Mouse (Mus musculus): ENCODE results near the gene Pglyrp3.
A peak's percentile ranks its signal among the peaks of the same experiment; 100 is the strongest.
"Not testable (repeated sequence)": the region's sequence is repeated elsewhere in the genome, so short reads cannot be mapped to it uniquely, and the experiment has no call there.

Gene Pglyrp3

DNA sequence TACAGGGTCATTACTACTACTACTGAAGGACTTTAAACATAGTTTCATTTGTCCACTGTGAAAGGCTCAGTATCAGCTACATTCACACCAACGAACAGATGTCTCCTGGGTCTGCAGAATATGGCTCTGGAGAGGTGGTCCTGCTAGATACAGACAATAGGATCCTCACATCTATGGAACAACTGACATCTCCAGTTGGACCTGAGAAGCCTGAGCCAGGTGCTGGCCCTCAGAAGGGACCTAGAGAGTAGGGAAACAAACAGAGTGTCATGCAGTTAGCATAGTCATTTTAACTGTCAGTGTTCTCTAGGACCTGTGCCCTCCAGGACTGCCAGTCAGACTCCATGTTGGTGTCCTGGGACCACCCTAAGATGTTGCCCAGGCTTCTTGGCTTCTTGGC lies at the start of gene Pglyrp3:
TSS of gene Pglyrp3 (plus strand) at position 301 of the 400 bp plus-strand sequence.
- no peak for DNase-seq (ENCODE audit: low spot score in 2 of 2)

GRCm38 (mm10) chr3:92011001-92011400 lies 3.4 kb upstream of the Pglyrp3 start:
- DNase-seq (ENCODE audit: low spot score in 2 of 2), result no peak

DNA sequence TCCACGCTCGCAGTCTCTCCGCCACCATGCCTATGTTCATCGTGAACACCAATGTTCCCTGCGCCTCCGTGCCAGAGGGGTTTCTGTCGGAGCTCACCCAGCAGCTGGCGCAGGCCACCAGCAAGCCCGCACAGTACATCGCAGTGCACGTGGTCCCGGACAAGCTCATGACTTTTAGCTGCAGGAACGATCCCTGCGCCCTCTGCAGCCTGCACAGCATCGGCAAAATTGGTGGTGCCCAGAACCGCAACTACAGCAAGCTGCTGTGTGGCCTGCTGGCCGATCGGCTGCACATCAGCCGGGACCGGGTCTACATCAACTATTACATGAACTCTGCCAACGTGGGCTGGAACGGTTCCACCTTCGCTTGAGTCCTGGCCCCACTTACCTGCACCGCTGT lies 10.2 kb downstream of the Pglyrp3 start:
- not testable (repeated sequence) for DNase-seq (ENCODE audit: low spot score in 2 of 2)

DNA sequence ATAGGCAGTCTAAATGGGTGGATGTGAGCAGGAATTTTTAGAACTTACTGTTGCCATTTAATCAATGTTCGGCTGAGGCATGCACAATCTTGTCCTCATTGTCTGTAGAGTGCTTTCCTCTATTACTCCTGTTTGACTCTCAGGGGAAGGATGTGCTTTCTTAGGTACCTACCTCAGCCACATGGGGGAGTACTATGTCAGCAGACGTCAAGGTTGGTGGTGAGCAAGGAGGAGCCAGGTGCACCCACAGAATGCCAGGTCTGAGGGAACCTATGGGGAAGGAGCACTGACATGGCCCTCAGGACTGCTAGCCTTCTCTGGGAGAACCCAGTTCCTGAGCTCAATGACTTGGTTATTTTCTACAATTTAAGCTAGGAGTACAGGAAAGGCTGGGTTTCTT lies 18.8 kb downstream of the Pglyrp3 start:
- no peak for DNase-seq (ENCODE audit: low spot score in 2 of 2)

GRCm38 (mm10) chr3:92033892-92034291 lies 19.5 kb downstream of the Pglyrp3 start:
- no peak for DNase-seq (ENCODE audit: low spot score in 2 of 2)

DNA sequence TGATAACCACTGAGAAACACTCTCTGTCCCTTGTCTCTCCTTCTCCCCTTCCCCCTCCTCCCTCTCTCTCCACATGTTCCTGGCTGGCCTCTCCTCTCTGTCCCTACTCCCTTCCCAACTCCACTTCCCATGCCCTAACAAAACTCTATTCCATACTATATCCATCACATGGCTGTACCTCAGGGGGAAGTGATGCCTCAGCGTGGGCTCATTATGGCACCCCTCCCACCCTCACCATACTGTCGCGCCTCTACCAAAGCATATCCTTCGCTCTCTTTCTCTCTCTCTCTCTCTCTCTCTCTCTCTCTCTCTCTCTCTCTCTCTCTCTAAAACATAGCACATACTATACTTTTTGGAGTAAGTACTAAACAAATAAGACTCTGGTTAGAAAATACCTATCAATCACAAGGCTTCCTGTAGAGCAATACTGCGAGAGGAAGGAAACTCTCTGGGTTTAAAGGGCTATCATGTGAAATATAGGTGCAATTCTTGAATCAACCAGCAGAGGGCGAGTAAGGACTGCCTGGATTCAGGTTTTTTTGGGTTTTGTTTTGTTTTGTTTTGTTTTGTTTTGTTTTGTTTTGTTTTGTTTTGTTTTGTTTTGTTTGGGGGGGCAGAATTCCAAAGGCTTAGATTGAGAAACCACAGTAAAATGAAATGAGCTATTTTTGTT lies 36.1 kb downstream of the Pglyrp3 start:
- DNase-seq (ENCODE audit: low spot score in 2 of 2), result peak in 1 of 2 experiments; percentile 9

- DNase-seq (ENCODE audit: low spot score in 2 of 2), result peak; percentile 8 to 11
Measured at GRCm38 (mm10) chr3:92080462-92081284, 66.3 kb downstream of the Pglyrp3 start.
